Mouse (Mus musculus) G1E (cell line): ENCODE data around the gene Col1a2. TPM values are rescaled to one million over a fixed set of nuclear protein-coding genes. Genes with fewer than 3 reads are reported as not detected.

Source experiments
- ATAC-seq: 2 replicates; pipeline ENCODE4 v1.8.0; 2016; ENCODE audit warnings: mild to moderate bottlenecking; ENCODE audit not compliant: insufficient number of reproducible peaks, poor library complexity, low FRiP score, severe bottlenecking; ENCODE audit errors: extremely low read depth
- DNase-seq: peaks from one replicate; pipeline ENCODE4 v3.0.0; 2012; ENCODE audit warnings: low spot score
- H3K27me3 ChIP-seq: 2 replicates; pipeline ENCODE4 v1.6.1; 2012; ENCODE audit warnings: mild to moderate bottlenecking, low read length, inconsistent platforms; ENCODE audit not compliant: insufficient read depth
- H3K36me3 ChIP-seq: replicated peaks from 2 replicates; pipeline ENCODE3; 2012; ENCODE audit warnings: mild to moderate bottlenecking, inconsistent platforms
- H3K4me1 ChIP-seq: 2 replicates; pipeline ENCODE4 v1.6.1; 2012; ENCODE audit warnings: low read depth, low read length, inconsistent platforms, mixed read lengths; ENCODE audit not compliant: insufficient read depth
- H3K4me3 ChIP-seq: 2 replicates; pipeline ENCODE4 v1.5.1; 2012; ENCODE audit warnings: low read depth, mild to moderate bottlenecking, inconsistent platforms, low read length, moderate library complexity, mixed read lengths
- H3K9me3 ChIP-seq: replicated peaks from 2 replicates; pipeline ENCODE4 v1.6.1; 2012; ENCODE audit warnings: inconsistent platforms
- CTCF ChIP-seq: IDR thresholded peaks from 2 replicates; pipeline ENCODE4 v1.5.1; 2012; ENCODE audit warnings: low read depth, low read length, inconsistent platforms, mixed read lengths
- GATA1 ChIP-seq: IDR thresholded peaks from 2 replicates; pipeline ENCODE4 v1.6.1; 2012; ENCODE audit warnings: borderline replicate concordance, low read length, inconsistent platforms, mixed read lengths
- GATA2 ChIP-seq: IDR thresholded peaks from 2 replicates; pipeline ENCODE4 v1.6.1; 2012; ENCODE audit warnings: low read depth, low read length, inconsistent platforms, borderline replicate concordance
- POLR2AphosphoS5 ChIP-seq: IDR thresholded peaks from 2 replicates; pipeline ENCODE4 v1.6.1; 2012; ENCODE audit warnings: low read depth, low read length, inconsistent platforms; ENCODE audit not compliant: insufficient replicate concordance
- TAL1 ChIP-seq: conservative IDR thresholded peaks from 2 replicates; pipeline ENCODE4 v1.6.1; 2012; ENCODE audit warnings: low read depth, low read length, inconsistent platforms, mixed read lengths
- polyA plus RNA-seq: library from polyadenylated mRNA; stranded (reverse); fragments of >175 nt; gene quantifications from 2 replicates; pipeline ENCODE4 v1.2.3, GENCODE M21; 2012
- total RNA-seq, 2 experiments: library from RNA; stranded (forward) in 1 of 2; stranded (reverse) in 1 of 2; fragments of 200-1000 nt in 1 of 2; fragments of >200 nt in 1 of 2; fragmentation: Nextera tagmentation in 1 of 2; gene quantifications; 2 replicates each; pipeline ENCODE4 v1.2.3; 2014 to 2017

Col1a2 gene
- total and polyA plus RNA-seq, 3 experiments = 0.55 TPM; not detected in 2

DNA sequence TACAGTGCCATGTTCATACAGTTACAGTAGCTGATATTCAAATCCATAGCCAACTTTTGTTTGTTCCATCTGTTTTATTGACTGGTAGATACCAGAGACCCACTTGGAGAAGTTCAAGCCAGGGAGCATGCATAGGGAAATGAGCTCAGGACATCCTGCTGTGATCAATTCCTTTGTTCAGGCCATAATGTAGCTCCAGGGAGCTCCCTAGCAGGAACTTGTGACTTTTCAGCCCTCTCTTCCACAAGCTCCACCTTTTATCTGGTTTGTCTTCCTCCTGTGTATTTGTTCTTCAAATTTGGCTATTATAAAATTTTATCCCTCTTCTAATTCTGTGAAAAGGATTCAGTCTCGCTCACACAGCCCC lies 45.9 kb downstream of the Col1a2 start:
- Histone ChIP-seq H3K36me3 (no peaks in the 10 kb centered on the region), H3K4me1 (peaks cover 6% of the 10 kb centered on the region; the same call in 1 of the 2 replicates), H3K4me3 (no peak overlapping the region), H3K27me3 (peaks cover 21% of the 10 kb centered on the region), H3K9me3 (no peaks in the 10 kb centered on the region)
- ATAC-seq = no peak
- TF ChIP-seq TAL1 = no peak
- TF ChIP-seq POLR2AphosphoS5 = no peak
- no peak for TF ChIP-seq GATA2
- TF ChIP-seq CTCF = no peak
- no peak for TF ChIP-seq GATA1
- no peak for DNase-seq

DNA sequence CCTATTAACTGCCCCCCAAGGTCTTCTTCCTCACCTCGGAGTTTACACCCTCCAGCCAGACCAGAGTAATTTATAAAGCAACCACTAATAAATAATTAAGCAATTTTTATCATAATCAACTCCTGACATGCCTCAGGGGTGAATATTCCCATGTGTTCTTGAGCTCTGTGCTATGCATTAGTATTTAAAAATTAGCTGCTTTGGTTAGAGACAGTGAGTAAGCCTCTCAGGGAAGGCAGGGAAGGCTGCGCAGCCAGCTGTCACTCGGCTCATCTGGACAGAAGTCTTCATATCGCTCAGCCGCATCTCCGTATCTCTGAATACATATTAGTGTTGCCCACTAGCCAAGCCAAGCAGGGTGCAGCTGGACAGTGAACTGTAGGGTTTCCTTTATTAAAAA lies 50.8 kb downstream of the Col1a2 start:
- Histone ChIP-seq H3K4me3 (no peak overlapping the region), H3K4me1 (no peaks in the 10 kb centered on the region), H3K9me3 (no peaks in the 10 kb centered on the region), H3K27me3 (peaks cover 19% of the 10 kb centered on the region), H3K36me3 (no peaks in the 10 kb centered on the region)
- TF ChIP-seq GATA1 = no peak
- TF ChIP-seq GATA2 = no peak
- no peak for TF ChIP-seq POLR2AphosphoS5
- ATAC-seq (no peak), DNase-seq (no peak)

DNA sequence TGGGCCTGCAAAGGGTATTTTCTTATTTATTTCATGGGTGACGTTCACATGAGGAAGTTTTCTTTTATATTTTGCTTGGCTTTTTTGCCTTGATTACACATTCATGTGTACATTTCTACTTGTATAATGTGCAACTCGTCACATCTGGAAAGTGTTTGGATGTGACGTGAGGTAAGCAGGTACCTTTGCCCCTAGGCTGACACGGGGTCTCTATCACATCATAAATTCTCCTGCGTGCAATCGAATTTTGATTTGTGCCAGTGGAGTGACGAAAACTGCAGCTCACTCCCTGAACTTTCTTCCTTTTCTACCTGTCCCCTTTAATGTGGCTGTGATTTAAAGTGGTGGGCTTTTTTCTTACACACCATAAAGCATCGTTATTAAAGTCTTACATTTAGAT lies 52.5 kb downstream of the Col1a2 start:
- TF ChIP-seq GATA1 = no peak
- TF ChIP-seq POLR2AphosphoS5 = no peak
- no peak for TF ChIP-seq TAL1
- no peak for TF ChIP-seq CTCF
- TF ChIP-seq GATA2 = no peak
- H3K4me3 ChIP-seq = no peak overlapping the region

GRCm38 (mm10) chr6:4557678-4558077 lies 53.1 kb downstream of the Col1a2 start:
- Histone ChIP-seq H3K36me3 (no peaks in the 10 kb centered on the region), H3K27me3 (peaks cover 23% of the 10 kb centered on the region), H3K4me3 (no peak overlapping the region), H3K9me3 (no peaks in the 10 kb centered on the region), H3K4me1 (no peaks in the 10 kb centered on the region)
- TF ChIP-seq GATA2 (no peak), TAL1 (no peak), CTCF (no peak), GATA1 (no peak), POLR2AphosphoS5 (no peak)
- ATAC-seq (no peak), DNase-seq (no peak)

More for the DNA sequence above, 52.5 kb downstream of the Col1a2 start:
- H3K27me3 ChIP-seq = peaks cover 20% of the 10 kb centered on the region
- no peaks in the 10 kb centered on the region for H3K9me3 ChIP-seq
- DNase-seq (no peak), ATAC-seq (no peak)
- no peaks in the 10 kb centered on the region for H3K36me3 ChIP-seq
- no peaks in the 10 kb centered on the region for H3K4me1 ChIP-seq

DNA sequence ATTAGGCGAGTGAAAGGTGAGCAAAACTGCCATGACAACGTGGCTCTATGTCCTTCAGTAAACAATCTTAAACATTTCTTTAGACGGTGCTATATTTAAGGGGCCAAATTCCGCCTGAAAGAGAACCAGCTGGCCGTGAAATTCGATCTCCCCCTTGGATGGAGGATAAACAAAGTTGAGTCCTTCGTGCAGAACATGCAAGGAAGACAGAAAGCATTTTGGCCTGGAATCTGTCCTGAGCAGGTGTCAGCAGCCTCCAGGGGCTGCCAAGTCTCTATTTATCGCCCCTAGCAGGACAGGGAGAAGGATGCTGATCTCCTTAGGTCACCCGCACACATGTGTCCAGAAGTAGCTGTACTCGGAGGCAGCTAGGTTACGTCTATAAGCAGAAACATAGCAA lies 56.5 kb downstream of the Col1a2 start:
- no peak for TF ChIP-seq TAL1
- no peak for TF ChIP-seq GATA2
- TF ChIP-seq POLR2AphosphoS5 = no peak
- no peak for TF ChIP-seq GATA1
- no peak for TF ChIP-seq CTCF
- Histone ChIP-seq H3K27me3 (peaks cover 26% of the 10 kb centered on the region), H3K36me3 (no peaks in the 10 kb centered on the region), H3K9me3 (no peaks in the 10 kb centered on the region), H3K4me1 (no peaks in the 10 kb centered on the region), H3K4me3 (no peak overlapping the region)
- DNase-seq (no peak), ATAC-seq (no peak)

DNA sequence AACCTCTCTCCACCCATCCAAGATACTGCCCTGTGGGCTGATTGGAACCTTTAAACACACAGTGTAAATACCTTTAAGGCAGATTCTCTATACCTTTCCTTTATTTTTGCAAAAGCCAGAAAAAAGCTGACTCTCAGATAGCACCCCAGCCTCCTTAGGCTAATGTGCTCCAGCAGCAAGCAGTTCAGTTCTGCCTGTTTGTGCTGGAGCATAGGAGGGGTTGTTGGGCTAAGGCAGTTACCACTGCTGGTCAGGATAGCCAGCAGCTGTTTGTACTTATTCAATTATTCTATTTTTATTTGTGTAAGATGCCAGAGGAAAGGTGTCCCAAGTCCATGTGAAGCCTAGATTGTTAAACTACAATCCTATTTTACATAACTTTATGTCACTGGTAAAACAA lies 57.0 kb downstream of the Col1a2 start:
- Histone ChIP-seq H3K36me3 (no peaks in the 10 kb centered on the region), H3K4me1 (no peaks in the 10 kb centered on the region), H3K4me3 (no peak overlapping the region), H3K9me3 (no peaks in the 10 kb centered on the region), H3K27me3 (peaks cover 26% of the 10 kb centered on the region)
- ATAC-seq (no peak), DNase-seq (no peak)
- no peak for TF ChIP-seq POLR2AphosphoS5
- TF ChIP-seq GATA2 = no peak
- no peak for TF ChIP-seq TAL1
- no peak for TF ChIP-seq GATA1
- TF ChIP-seq CTCF = no peak

- TF ChIP-seq POLR2AphosphoS5 = no peak
- no peak for TF ChIP-seq GATA1
- TF ChIP-seq CTCF = no peak
- H3K4me3 ChIP-seq = no peak overlapping the region
- DNase-seq = no peak
- no peaks in the 10 kb centered on the region for H3K4me1 ChIP-seq
- H3K27me3 ChIP-seq = peaks cover 26% of the 10 kb centered on the region
- ATAC-seq = no peak
- H3K9me3 ChIP-seq = no peaks in the 10 kb centered on the region
- H3K36me3 ChIP-seq = no peaks in the 10 kb centered on the region
Observed at GRCm38 (mm10) chr6:4562401-4562800, 57.8 kb downstream of the Col1a2 start.
